Mouse (Mus musculus) kidney, postnatal 0 days (tissue): Measurements from ENCODE around the gene Pi4ka. TPM values are rescaled to one million over a fixed set of nuclear protein-coding genes. Genes with fewer than 3 reads are reported as not detected.

Source experiments
- ATAC-seq: fragments of 200-750 bp; cut with Nextera tagmentation; replicated peaks from 2 replicates; pipeline ENCODE4 v1.8.0; 2017; ENCODE audit warnings: low read depth, moderate number of reproducible peaks, moderate TSS enrichment, moderate library complexity; ENCODE audit not compliant: low FRiP score
- DNase-seq: peaks from one replicate; pipeline ENCODE4 v3.0.0-alpha.2; 2016; ENCODE audit warnings: low spot score
- H3K27ac ChIP-seq: fragments of 300-500 bp; sonication (generic); 2 replicates; pipeline ENCODE4 v1.5.1; 2014; ENCODE audit warnings: mild to moderate bottlenecking
- H3K27me3 ChIP-seq: fragments of 300-500 bp; sonication (generic); 2 replicates; pipeline ENCODE4 v1.6.1; 2014; ENCODE audit warnings: low read length, mixed read lengths; ENCODE audit not compliant: insufficient read depth
- H3K36me3 ChIP-seq: fragments of 300-500 bp; sonication (generic); 2 replicates; pipeline ENCODE4 v1.6.1; 2014; ENCODE audit warnings: low read length, mixed read lengths; ENCODE audit not compliant: insufficient read depth
- H3K4me1 ChIP-seq: fragments of 300-500 bp; sonication (generic); replicated peaks from 2 replicates; pipeline ENCODE4 v1.6.1; 2014; ENCODE audit warnings: antibody characterized with exemption, low read length, mixed read lengths; ENCODE audit not compliant: insufficient read depth
- H3K4me2 ChIP-seq: fragments of 300-500 bp; sonication (generic); 2 replicates; pipeline ENCODE4 v1.6.1; 2014; ENCODE audit warnings: mild to moderate bottlenecking, low read length, moderate library complexity, mixed read lengths
- H3K4me3 ChIP-seq: fragments of 300-500 bp; sonication (generic); replicated peaks from 2 replicates; pipeline ENCODE4 v1.5.1; 2014; ENCODE audit warnings: low read depth, low read length
- H3K9ac ChIP-seq: fragments of 300-500 bp; sonication (generic); 2 replicates; pipeline ENCODE4 v1.6.1; 2014; ENCODE audit warnings: low read depth, low read length
- H3K9me3 ChIP-seq: fragments of 300-500 bp; sonication (generic); replicated peaks from 2 replicates; pipeline ENCODE4 v1.6.1; 2016; ENCODE audit warnings: low read length, inconsistent platforms, mixed read lengths
- CTCF ChIP-seq: IDR thresholded peaks from 2 replicates; pipeline ENCODE4 v1.5.1; 2016; ENCODE audit warnings: antibody characterized with exemption, low read depth, mild to moderate bottlenecking, moderate library complexity
- WGBS: fragments of 180-500 bp; shearing (Covaris S2); extraction: QIAGEN DNeasy Blood & Tissue Kit; methylation state at CpG from one replicate; pipeline ENCODE4 v1.1.7; 2014; 5-methylcytosine and 5-hydroxymethylcytosine counted together
- polyA plus RNA-seq: library from polyadenylated mRNA; unstranded; fragments of >200 nt; fragmentation: Nextera tagmentation; extraction: Ambion mirVana; gene quantifications from 2 replicates; pipeline ENCODE4 v1.2.1, GENCODE M21; 2015

The Pi4ka gene
- polyA plus RNA-seq, 1 experiment from 2014 or later: 27.3 TPM

DNA sequence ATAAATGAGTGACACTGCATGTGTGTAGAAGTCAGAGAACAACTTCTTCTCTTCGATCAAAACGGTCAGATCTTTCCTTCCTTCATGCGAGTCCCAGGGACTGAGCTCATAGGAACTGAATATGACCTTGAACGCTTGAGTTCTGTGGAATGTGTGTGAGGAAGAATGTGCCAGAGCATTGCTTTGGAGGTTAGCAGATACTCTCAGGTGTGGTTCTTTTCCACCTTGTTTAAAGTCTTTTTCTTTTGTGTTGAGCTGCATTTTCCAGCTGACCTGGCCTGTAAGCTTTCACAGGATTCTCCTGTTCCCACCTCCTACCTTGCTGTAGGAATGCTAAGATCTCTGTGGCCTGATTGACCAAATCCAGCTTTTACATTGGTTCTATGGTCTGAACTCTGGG lies 23.8 kb downstream of the Pi4ka start:
- ATAC-seq: no peak
- DNase-seq: no peak
- no peaks in the 10 kb centered on the region for H3K9me3 ChIP-seq
- H3K27me3 ChIP-seq: no peaks in the 10 kb centered on the region
- TF ChIP-seq CTCF: no peak
- H3K4me3 ChIP-seq: no peak overlapping the region
- H3K4me2 ChIP-seq: no peak overlapping the region
- H3K9ac ChIP-seq: no peak overlapping the region
- H3K27ac ChIP-seq: no peak overlapping the region
- WGBS: 91% methylated on average over 4 of the region's 4 CpGs
- H3K36me3 ChIP-seq: 0 out of 2 replicates have a peak, but pooled peaks cover 11% of the 10 kb centered on the region
- H3K4me1 ChIP-seq: no peaks in the 10 kb centered on the region

DNA sequence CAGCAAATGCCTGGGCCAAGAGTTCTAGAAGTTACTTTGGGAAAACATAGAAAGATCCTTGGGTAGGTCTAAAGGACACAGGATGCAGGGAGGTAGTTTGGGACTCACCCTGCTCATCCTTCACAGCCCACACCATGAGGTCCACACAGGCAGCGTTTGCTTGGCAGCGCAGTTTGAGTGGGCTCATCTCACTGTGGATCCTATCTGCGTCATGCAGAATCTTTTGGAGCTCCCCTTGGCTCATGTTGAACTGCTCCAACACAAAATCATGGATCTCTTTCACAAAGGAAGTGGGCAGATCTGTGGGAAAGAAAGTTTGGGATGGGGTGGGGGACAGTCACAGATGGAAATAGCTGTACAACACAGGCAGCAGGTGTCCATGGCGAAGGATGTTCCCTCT lies 47.3 kb downstream of the Pi4ka start:
- 93% methylated on average over 4 of the region's 4 CpGs for WGBS
- Histone ChIP-seq H3K9me3 (no peaks in the 10 kb centered on the region), H3K27ac (no peak overlapping the region), H3K4me1 (no peaks in the 10 kb centered on the region), H3K4me2 (no peak overlapping the region), H3K36me3 (peaks cover 30% of the 10 kb centered on the region; the same call in 1 of the 2 replicates), H3K4me3 (no peak overlapping the region), H3K9ac (no peak overlapping the region), H3K27me3 (no peaks in the 10 kb centered on the region)
- DNase-seq: no peak
- no peak for ATAC-seq
- TF ChIP-seq CTCF: no peak

DNA sequence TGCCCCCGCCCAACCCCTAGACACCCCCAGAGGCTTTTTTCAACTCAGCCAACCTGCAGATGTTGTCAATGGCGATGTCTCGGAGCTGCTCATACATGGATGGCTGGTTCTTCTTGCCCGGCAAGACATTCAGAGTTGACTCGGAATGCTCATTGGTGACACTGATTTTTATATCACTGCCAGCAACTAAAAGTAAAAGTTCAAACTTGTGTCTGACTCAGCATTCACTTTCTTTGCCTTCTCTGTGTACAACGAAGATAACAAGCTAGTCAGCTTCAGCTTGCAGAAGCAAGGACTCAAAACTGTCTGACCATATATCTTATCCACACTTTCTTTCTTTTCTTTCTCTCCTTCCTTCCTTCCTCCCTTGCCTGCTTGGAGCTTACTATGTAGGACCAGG lies 50.1 kb downstream of the Pi4ka start:
- TF ChIP-seq CTCF: no peak
- no peak overlapping the region for H3K4me3 ChIP-seq
- WGBS: 88% methylated on average over 6 of the region's 6 CpGs
- peaks cover 30% of the 10 kb centered on the region for H3K36me3 ChIP-seq
- no peak overlapping the region for H3K9ac ChIP-seq
- no peak overlapping the region for H3K4me2 ChIP-seq
- no peaks in the 10 kb centered on the region for H3K27me3 ChIP-seq
- H3K4me1 ChIP-seq: no peaks in the 10 kb centered on the region
- ATAC-seq: no peak
- H3K27ac ChIP-seq: no peak overlapping the region
- DNase-seq: no peak
- no peaks in the 10 kb centered on the region for H3K9me3 ChIP-seq

DNA sequence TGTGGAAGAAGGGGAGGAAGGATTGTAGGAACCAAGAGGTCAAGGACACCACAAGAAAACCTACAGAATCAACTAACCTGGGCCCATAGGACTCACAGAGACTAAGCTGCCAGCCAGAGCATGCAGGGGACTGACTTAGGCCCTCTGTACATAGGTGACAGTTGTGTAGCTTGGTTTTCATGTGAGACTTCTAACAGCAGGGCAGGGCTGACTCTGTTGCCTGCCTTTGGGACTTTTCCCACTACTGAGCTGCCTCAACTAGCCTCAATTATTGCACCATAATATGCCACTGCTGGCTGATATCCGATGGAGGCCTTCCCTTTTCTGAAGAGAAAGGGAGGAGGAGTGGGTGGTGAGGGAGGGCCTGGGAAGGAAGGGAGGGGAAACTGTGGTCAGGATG lies 59.3 kb downstream of the Pi4ka start:
- ATAC-seq (no peak), DNase-seq (no peak)
- H3K4me2 ChIP-seq: no peak overlapping the region
- no peak overlapping the region for H3K27ac ChIP-seq
- H3K4me3 ChIP-seq: no peak overlapping the region
- H3K9ac ChIP-seq: no peak overlapping the region
- WGBS: 77% methylated on average over 1 of the region's 1 CpGs
- peaks cover 22% of the 10 kb centered on the region for H3K36me3 ChIP-seq
- no peaks in the 10 kb centered on the region for H3K4me1 ChIP-seq
- H3K27me3 ChIP-seq: no peaks in the 10 kb centered on the region
- H3K9me3 ChIP-seq: no peaks in the 10 kb centered on the region
- TF ChIP-seq CTCF: no peak

DNA sequence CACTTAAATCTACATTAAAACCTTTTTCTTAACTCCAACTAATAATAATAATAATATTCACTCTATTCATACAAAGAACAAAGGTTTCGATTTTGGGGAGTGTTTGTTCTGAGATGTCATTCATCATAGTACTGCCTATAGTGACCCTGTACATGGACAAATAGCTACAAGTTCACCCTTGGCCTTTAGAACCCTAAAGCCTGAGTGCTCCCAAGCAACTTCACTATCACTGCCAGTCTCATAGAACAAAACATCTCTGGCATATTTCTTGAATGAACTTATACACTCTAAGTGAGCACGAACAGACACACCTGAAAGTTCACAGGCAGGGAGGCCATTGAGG lies 60.3 kb downstream of the Pi4ka start:
- Histone ChIP-seq H3K9me3 (no peaks in the 10 kb centered on the region), H3K4me1 (no peaks in the 10 kb centered on the region), H3K4me3 (no peak overlapping the region), H3K27me3 (no peaks in the 10 kb centered on the region), H3K36me3 (peaks cover 18% of the 10 kb centered on the region), H3K27ac (no peak overlapping the region), H3K4me2 (no peak overlapping the region), H3K9ac (no peak overlapping the region)
- DNase-seq: no peak
- no peak for TF ChIP-seq CTCF
- no peak for ATAC-seq
- 88% methylated on average over 2 of the region's 2 CpGs for WGBS

DNA sequence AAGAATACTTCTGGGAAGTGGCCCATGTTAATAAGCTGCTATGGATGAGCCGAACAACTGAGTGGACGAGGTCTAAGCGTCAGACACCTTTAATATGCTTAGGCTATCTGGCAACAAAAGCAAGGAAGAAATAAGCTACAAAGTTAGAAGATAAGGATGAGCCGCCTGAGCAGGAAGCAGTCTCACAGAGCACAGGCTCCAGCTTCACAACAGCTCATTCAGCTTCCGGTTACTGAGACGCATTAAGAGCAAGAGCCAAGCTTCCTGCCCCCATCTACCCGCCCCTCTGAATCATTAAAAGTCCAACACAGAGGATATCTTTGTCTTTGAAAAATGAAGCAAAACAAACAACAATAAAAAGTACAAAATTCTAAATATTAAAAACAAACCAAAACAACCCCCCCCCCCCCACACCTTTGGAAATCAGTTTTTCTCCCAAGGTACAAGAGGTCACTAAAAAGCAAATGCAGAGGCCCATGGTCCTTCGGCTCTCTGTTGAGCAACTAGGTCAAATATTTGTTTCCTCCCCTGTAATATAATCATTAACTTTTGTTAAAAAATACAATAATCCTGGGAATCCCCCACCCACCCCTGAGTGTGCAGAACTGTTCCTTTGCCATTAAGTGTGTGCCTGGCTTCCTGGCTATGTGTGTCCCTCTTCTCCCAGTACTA lies 60.8 kb downstream of the Pi4ka start:
- Histone ChIP-seq H3K4me3 (no peak overlapping the region), H3K9me3 (no peaks in the 10 kb centered on the region), H3K4me2 (no peak overlapping the region), H3K9ac (no peak overlapping the region), H3K36me3 (peaks cover 13% of the 10 kb centered on the region), H3K27ac (no peak overlapping the region), H3K27me3 (no peaks in the 10 kb centered on the region), H3K4me1 (no peaks in the 10 kb centered on the region)
- WGBS: 70% methylated on average over 8 of the region's 8 CpGs
- peak; percentile 18 for DNase-seq
- TF ChIP-seq CTCF: no peak
- no peak for ATAC-seq

DNA sequence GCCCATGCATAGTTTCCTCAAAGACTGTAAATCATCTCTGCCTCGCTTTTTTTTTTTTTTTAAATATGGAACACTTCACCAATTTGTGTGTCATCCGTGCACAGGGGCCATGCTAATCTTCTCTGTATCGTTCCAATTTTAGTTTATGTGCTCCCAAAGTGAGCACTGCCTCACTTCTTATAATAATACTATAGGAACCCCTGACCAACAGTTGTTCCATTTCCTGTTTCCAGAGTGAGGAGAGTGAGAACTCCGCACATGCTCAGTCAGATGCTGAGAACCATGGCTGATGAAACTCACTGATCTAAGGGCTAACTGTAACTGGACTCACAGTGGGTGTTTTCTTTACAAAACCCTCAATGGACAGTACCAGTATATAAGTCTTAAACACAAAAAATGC lies 64.3 kb downstream of the Pi4ka start:
- Histone ChIP-seq H3K36me3 (peaks cover 5% of the 10 kb centered on the region; the same call in 1 of the 2 replicates), H3K9me3 (no peaks in the 10 kb centered on the region), H3K4me3 (no peak overlapping the region), H3K4me1 (no peaks in the 10 kb centered on the region), H3K9ac (no peak overlapping the region), H3K27me3 (no peaks in the 10 kb centered on the region), H3K27ac (no peak overlapping the region), H3K4me2 (no peak overlapping the region)
- 84% methylated on average over 4 of the region's 4 CpGs for WGBS
- DNase-seq (no peak), ATAC-seq (no peak)
- no peak for TF ChIP-seq CTCF
